Mouse (Mus musculus): ENCODE measurements at regions not wholly inside any gene's neighbourhood (a gene's known extent, or its start where the extent isn't known, plus 50 kb on each side); places are given as distances from the start of the nearest gene placed in this dataset.

- no peak overlapping the region for H3K4me3 ChIP-seq (replicated peaks; ENCODE audit: low read length)
- H3K4me2 ChIP-seq (replicated peaks; ENCODE audit: low read depth, low read length, severe bottlenecking), result no peak overlapping the region
- H3K9me3 ChIP-seq (ENCODE audit: control insufficient read depth, low read length), result no peaks in the 10 kb centered on the region
- H3K4me1 ChIP-seq (ENCODE audit: control insufficient read depth, insufficient read depth, low read length), result no peaks in the 10 kb centered on the region
- no peak for ATAC-seq (ENCODE audit: low FRiP score, low read depth)
- no peak overlapping the region for H3K27ac ChIP-seq (replicated peaks; ENCODE audit: low read depth, low read length)
- H3K27me3 ChIP-seq (ENCODE audit: control insufficient read depth, insufficient read depth, low read length), result no peaks in the 10 kb centered on the region
- no peak for TF ChIP-seq POLR2A (IDR thresholded peaks at IDR 0.05; ENCODE audit: borderline replicate concordance, extremely low read depth, insufficient read depth, insufficient read length)
- 77% methylated on average over 4 of the region's 4 CpGs for WGBS
- H3K36me3 ChIP-seq (ENCODE audit: control insufficient read depth, insufficient read depth, low read length), result no peaks in the 10 kb centered on the region
- no peak for DNase-seq (ENCODE audit: low spot score)
- H3K9ac ChIP-seq (ENCODE audit: low read depth, low read length, severe bottlenecking), result no peak overlapping the region
These were observed 71.3 kb upstream of the A1bg start for GRCm38 (mm10) chr15:60993971-60994690.

- H3K27me3 ChIP-seq (ENCODE audit: control insufficient read depth, insufficient read depth, low read length), result no peaks in the 10 kb centered on the region
- no peak for ATAC-seq (ENCODE audit: low FRiP score, low read depth)
- TF ChIP-seq POLR2A (IDR thresholded peaks at IDR 0.05; ENCODE audit: borderline replicate concordance, extremely low read depth, insufficient read depth, insufficient read length), result no peak
- no peak overlapping the region for H3K27ac ChIP-seq (replicated peaks; ENCODE audit: low read depth, low read length)
- H3K4me1 ChIP-seq (ENCODE audit: control insufficient read depth, insufficient read depth, low read length), result no peaks in the 10 kb centered on the region
- no peaks in the 10 kb centered on the region for H3K9me3 ChIP-seq (ENCODE audit: control insufficient read depth, low read length)
- H3K4me2 ChIP-seq (replicated peaks; ENCODE audit: low read depth, low read length, severe bottlenecking), result no peak overlapping the region
- no peak for DNase-seq (ENCODE audit: low spot score)
- no peak overlapping the region for H3K4me3 ChIP-seq (replicated peaks; ENCODE audit: low read length)
- H3K36me3 ChIP-seq (ENCODE audit: control insufficient read depth, insufficient read depth, low read length), result no peaks in the 10 kb centered on the region
- no peak overlapping the region for H3K9ac ChIP-seq (ENCODE audit: low read depth, low read length, severe bottlenecking)
- WGBS, result 86% methylated on average over 2 of the region's 2 CpGs
These were observed 70.6 kb upstream of the A1bg start for GRCm38 (mm10) chr15:60993394-60993793.

- H3K27ac ChIP-seq (replicated peaks; ENCODE audit: low read depth, low read length), result no peak overlapping the region
These were observed 59.8 kb upstream of the A1bg start for GRCm38 (mm10) chr15:60982576-60982975.

More at GRCm38 (mm10) chr15:60982576-60982975, 59.8 kb upstream of the A1bg start:
- Histone ChIP-seq H3K27me3 (ENCODE audit: control insufficient read depth, insufficient read depth, low read length) (no peaks in the 10 kb centered on the region), H3K36me3 (ENCODE audit: control insufficient read depth, insufficient read depth, low read length) (no peaks in the 10 kb centered on the region), H3K9ac (ENCODE audit: low read depth, low read length, severe bottlenecking) (no peak overlapping the region), H3K9me3 (ENCODE audit: control insufficient read depth, low read length) (no peaks in the 10 kb centered on the region), H3K4me3 (replicated peaks; ENCODE audit: low read length) (no peak overlapping the region), H3K4me1 (ENCODE audit: control insufficient read depth, insufficient read depth, low read length) (no peaks in the 10 kb centered on the region), H3K4me2 (replicated peaks; ENCODE audit: low read depth, low read length, severe bottlenecking) (no peak overlapping the region)
- 62% methylated on average over 2 of the region's 2 CpGs for WGBS
- no peak for TF ChIP-seq POLR2A (IDR thresholded peaks at IDR 0.05; ENCODE audit: borderline replicate concordance, extremely low read depth, insufficient read depth, insufficient read length)
- DNase-seq (ENCODE audit: low spot score), result no peak
- ATAC-seq (ENCODE audit: low FRiP score, low read depth), result no peak
